Mouse (Mus musculus): ENCODE results near the gene Cyp26b1.

Cyp26b1 gene

DNA sequence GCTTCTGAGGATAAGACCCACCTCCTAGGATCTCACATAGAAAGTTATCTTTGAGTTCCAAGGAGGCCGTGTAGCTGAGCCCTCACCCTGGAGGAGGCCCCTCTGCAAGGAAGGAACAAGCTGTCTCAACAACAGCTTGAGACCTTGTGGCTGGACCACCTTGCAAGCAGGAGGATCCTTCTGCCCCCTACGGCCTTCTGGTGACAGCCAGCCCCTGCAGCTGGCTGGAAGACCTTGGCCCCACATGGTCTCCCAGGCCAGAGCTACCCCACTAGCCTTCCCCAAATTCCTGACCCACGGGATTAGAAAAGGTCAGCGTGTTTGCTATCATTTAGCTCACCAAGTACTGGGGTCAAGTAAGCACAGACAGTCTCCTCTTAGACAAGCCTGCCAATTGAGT lies 30.8 kb downstream of the Cyp26b1 start:
- no peak for DNase-seq (ENCODE audit: low read depth, low spot score)

DNA sequence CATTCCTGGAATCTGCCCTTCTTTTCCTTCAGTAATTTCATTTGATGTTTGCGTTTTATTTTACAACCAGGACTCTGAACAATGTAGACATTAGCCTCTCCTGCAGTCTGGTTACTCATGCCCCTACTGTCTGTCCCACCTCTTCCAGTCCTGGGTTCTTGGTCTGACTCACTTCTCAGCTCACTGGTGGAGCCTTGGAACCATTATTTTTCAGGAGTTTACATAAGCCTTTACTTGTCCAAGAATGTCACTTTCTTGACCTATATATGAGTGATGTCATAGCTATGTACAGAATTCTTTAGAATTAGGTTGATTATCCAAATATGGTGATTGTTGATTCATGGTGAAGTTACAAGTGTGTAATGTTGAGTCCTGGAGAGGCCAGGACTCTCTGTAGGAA lies 32.5 kb downstream of the Cyp26b1 start:
- DNase-seq (ENCODE audit: low read depth, low spot score), result no peak

- no peak for DNase-seq (ENCODE audit: low read depth, low spot score)
Measured at GRCm38 (mm10) chr6:84549852-84550437, 43.8 kb downstream of the Cyp26b1 start.

- DNase-seq (ENCODE audit: low read depth, low spot score), result no peak
Measured at GRCm38 (mm10) chr6:84545428-84545827, 48.3 kb downstream of the Cyp26b1 start.

DNA sequence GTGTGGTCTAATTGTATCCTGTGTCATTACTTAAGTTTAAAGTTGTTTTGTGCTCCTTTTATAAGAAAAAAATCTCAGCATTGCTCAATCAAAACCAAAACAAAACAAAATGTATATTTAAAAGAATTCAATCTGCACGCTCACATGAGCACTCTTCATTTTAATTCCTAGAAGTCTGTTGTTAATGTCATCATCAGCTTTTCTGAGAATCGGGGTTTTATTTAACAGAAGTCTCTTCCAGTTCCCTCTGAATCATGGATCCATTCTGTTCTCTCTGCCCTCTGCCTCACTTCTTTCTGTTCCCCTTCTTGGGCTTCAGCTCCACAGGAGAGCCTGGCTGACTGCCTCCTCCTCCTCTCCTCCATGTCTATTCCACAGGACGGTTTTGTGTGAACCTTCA lies 49.3 kb downstream of the Cyp26b1 start:
- DNase-seq (ENCODE audit: low read depth, low spot score), result no peak

- no peak for DNase-seq (ENCODE audit: low read depth, low spot score)
Measured at GRCm38 (mm10) chr6:84543516-84543915, 50.2 kb downstream of the Cyp26b1 start.

GRCm38 (mm10) chr6:84539924-84540323 lies 53.8 kb downstream of the Cyp26b1 start:
- no peak for DNase-seq (ENCODE audit: low read depth, low spot score)

- no peak for DNase-seq (ENCODE audit: low read depth, low spot score)
Measured at GRCm38 (mm10) chr6:84538681-84539080, 55.0 kb downstream of the Cyp26b1 start.

- DNase-seq (ENCODE audit: low read depth, low spot score), result no peak
Measured at GRCm38 (mm10) chr6:84537611-84538197, 56.0 kb downstream of the Cyp26b1 start.

DNA sequence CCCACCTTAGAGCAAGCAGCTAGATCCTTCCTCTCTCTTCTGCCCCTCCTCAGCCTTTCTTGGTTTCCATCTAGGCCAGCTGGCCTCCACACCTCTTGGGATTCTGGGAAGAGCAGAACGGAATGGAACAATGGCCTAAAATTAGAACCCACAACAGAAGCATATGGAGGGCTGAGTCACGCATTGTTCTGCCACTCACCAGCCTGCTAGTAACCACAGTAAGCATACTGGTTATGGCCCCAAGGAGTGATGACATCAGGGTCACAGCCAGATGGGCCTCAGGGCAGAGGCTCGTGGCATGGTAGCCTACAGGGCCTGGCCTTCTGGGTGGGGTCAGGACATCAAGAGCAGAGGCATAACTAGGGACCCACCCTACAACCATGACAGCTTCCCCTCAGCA lies 58.8 kb downstream of the Cyp26b1 start:
- no peak for DNase-seq (ENCODE audit: low read depth, low spot score)

- no peak for DNase-seq (ENCODE audit: low read depth, low spot score)
Measured at GRCm38 (mm10) chr6:84529912-84530311, 63.8 kb downstream of the Cyp26b1 start.

DNA sequence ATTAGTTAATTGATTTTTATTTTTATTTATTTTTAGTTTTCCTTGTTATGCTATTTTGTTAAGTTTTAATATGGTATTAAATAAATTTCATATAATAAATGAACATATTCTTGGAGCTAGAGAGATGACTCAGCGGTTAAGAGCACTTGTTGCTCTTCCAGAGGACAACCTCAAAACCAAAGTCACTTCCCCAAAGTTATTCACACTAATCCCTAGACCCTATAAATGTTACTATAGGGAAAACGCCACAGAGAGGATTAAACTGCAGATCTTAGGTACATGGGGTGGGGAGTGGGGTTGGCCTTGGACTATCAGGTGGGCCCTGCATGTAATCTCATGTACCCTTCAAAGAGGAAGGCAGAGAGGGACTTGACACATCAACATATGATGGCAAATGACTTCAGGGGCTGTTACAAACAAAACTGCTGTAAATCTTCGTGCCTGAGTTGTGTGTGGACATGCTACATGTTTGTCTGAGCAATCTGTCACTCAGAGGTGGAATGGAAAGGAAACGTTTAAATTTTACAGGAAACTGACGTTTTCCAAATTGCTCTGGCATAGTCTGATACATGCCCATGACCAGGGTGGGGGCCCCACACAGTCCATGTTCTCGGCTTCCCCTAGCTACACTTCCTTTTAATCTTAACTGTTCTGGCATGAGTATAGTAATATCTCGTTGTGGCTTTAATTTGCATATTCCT lies 68.7 kb downstream of the Cyp26b1 start:
- DNase-seq (ENCODE audit: low read depth, low spot score), result no peak

Data from retina, postnatal 7 days (tissue).